Mouse (Mus musculus) kidney, postnatal 0 days (tissue): Measurements from ENCODE around the gene Vwa5b1. TPM values are rescaled to one million over a fixed set of nuclear protein-coding genes. Genes with fewer than 3 reads are reported as not detected.

Source experiments
- ATAC-seq: fragments of 200-750 bp; cut with Nextera tagmentation; replicated peaks from 2 replicates; pipeline ENCODE4 v1.8.0; 2017; ENCODE audit warnings: low read depth, moderate number of reproducible peaks, moderate TSS enrichment, moderate library complexity; ENCODE audit not compliant: low FRiP score
- DNase-seq: peaks from one replicate; pipeline ENCODE4 v3.0.0-alpha.2; 2016; ENCODE audit warnings: low spot score
- H3K27ac ChIP-seq: fragments of 300-500 bp; sonication (generic); 2 replicates; pipeline ENCODE4 v1.5.1; 2014; ENCODE audit warnings: mild to moderate bottlenecking
- H3K27me3 ChIP-seq: fragments of 300-500 bp; sonication (generic); 2 replicates; pipeline ENCODE4 v1.6.1; 2014; ENCODE audit warnings: low read length, mixed read lengths; ENCODE audit not compliant: insufficient read depth
- H3K36me3 ChIP-seq: fragments of 300-500 bp; sonication (generic); 2 replicates; pipeline ENCODE4 v1.6.1; 2014; ENCODE audit warnings: low read length, mixed read lengths; ENCODE audit not compliant: insufficient read depth
- H3K4me1 ChIP-seq: fragments of 300-500 bp; sonication (generic); replicated peaks from 2 replicates; pipeline ENCODE4 v1.6.1; 2014; ENCODE audit warnings: antibody characterized with exemption, low read length, mixed read lengths; ENCODE audit not compliant: insufficient read depth
- H3K4me2 ChIP-seq: fragments of 300-500 bp; sonication (generic); 2 replicates; pipeline ENCODE4 v1.6.1; 2014; ENCODE audit warnings: mild to moderate bottlenecking, low read length, moderate library complexity, mixed read lengths
- H3K4me3 ChIP-seq: fragments of 300-500 bp; sonication (generic); replicated peaks from 2 replicates; pipeline ENCODE4 v1.5.1; 2014; ENCODE audit warnings: low read depth, low read length
- H3K9ac ChIP-seq: fragments of 300-500 bp; sonication (generic); 2 replicates; pipeline ENCODE4 v1.6.1; 2014; ENCODE audit warnings: low read depth, low read length
- H3K9me3 ChIP-seq: fragments of 300-500 bp; sonication (generic); replicated peaks from 2 replicates; pipeline ENCODE4 v1.6.1; 2016; ENCODE audit warnings: low read length, inconsistent platforms, mixed read lengths
- CTCF ChIP-seq: IDR thresholded peaks from 2 replicates; pipeline ENCODE4 v1.5.1; 2016; ENCODE audit warnings: antibody characterized with exemption, low read depth, mild to moderate bottlenecking, moderate library complexity
- WGBS: fragments of 180-500 bp; shearing (Covaris S2); extraction: QIAGEN DNeasy Blood & Tissue Kit; methylation state at CpG from one replicate; pipeline ENCODE4 v1.1.7; 2014; 5-methylcytosine and 5-hydroxymethylcytosine counted together
- polyA plus RNA-seq: library from polyadenylated mRNA; unstranded; fragments of >200 nt; fragmentation: Nextera tagmentation; extraction: Ambion mirVana; gene quantifications from 2 replicates; pipeline ENCODE4 v1.2.1, GENCODE M21; 2015

The Vwa5b1 gene
- polyA plus RNA-seq, 1 experiment from 2014 or later = 0.11 TPM

- WGBS = 14% methylated on average over 11 of the region's 11 CpGs
- peak; percentile 80 for DNase-seq
- no peak overlapping the region for H3K4me3 ChIP-seq
- peaks cover 10% of the 10 kb centered on the region for H3K4me1 ChIP-seq
- H3K27me3 ChIP-seq = no peaks in the 10 kb centered on the region
- ATAC-seq = peak; percentile 69
- no peak overlapping the region for H3K27ac ChIP-seq
- H3K4me2 ChIP-seq = no peak overlapping the region
- H3K9me3 ChIP-seq = no peaks in the 10 kb centered on the region
- no peaks in the 10 kb centered on the region for H3K36me3 ChIP-seq
- H3K9ac ChIP-seq = no peak overlapping the region
- no peak for TF ChIP-seq CTCF
These were observed 65.8 kb downstream of the Vwa5b1 start for GRCm38 (mm10) chr4:138569928-138570327.

DNA sequence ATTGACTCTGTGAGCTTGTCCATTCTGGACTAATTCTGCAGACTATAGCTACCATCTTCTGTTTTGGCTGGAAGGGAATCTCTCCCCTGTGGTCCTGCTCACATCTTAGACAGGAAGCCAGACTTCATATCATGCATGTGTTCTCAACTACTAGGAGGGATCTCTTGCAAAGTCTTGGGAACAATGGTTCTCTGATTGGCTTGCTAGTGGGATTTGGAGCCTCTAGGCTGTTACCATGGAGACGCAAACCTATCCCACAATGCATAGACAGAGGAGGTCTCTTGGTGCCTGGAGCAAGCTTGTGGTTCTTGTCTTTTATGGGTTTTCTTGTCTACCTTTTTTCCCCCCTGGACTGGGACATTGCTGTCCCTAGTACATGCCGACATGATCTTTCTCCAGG, 67.4 kb downstream of the Vwa5b1 start:
- Histone ChIP-seq H3K4me2 (no peak overlapping the region), H3K27me3 (no peaks in the 10 kb centered on the region), H3K4me3 (no peak overlapping the region), H3K9ac (no peak overlapping the region), H3K36me3 (no peaks in the 10 kb centered on the region), H3K4me1 (peaks cover 4% of the 10 kb centered on the region; the same call in 1 of the 2 replicates), H3K9me3 (no peaks in the 10 kb centered on the region), H3K27ac (no peak overlapping the region)
- TF ChIP-seq CTCF = no peak
- DNase-seq (no peak), ATAC-seq (no peak)
- WGBS = 87% methylated on average over 2 of the region's 2 CpGs

GRCm38 (mm10) chr4:138561986-138562385, 73.7 kb downstream of the Vwa5b1 start:
- H3K27ac ChIP-seq = no peak overlapping the region
- H3K4me1 ChIP-seq = no peaks in the 10 kb centered on the region
- no peaks in the 10 kb centered on the region for H3K36me3 ChIP-seq
- peak; percentile 88 for TF ChIP-seq CTCF
- ATAC-seq (peak; percentile 77), DNase-seq (peak; percentile 89)
- H3K27me3 ChIP-seq = no peaks in the 10 kb centered on the region
- no peak overlapping the region for H3K4me3 ChIP-seq
- H3K9ac ChIP-seq = no peak overlapping the region
- no peak overlapping the region for H3K4me2 ChIP-seq
- no peaks in the 10 kb centered on the region for H3K9me3 ChIP-seq
- 6% methylated on average over 8 of the region's 8 CpGs for WGBS

- Histone ChIP-seq H3K4me2 (peak overlapping the region; percentile 53), H3K27me3 (no peaks in the 10 kb centered on the region), H3K9ac (no peak overlapping the region), H3K9me3 (no peaks in the 10 kb centered on the region), H3K36me3 (no peaks in the 10 kb centered on the region), H3K27ac (no peak overlapping the region), H3K4me3 (peak overlapping the region; percentile 3; the same call in 1 of the 2 replicates), H3K4me1 (peaks cover 12% of the 10 kb centered on the region)
- no peak for TF ChIP-seq CTCF
- WGBS = 3% methylated on average over 19 of the region's 19 CpGs
- no peak; the same call in 1 of the 2 replicates for ATAC-seq
- peak; percentile 83 for DNase-seq
These were observed 80.2 kb downstream of the Vwa5b1 start for GRCm38 (mm10) chr4:138555531-138555930.

- no peaks in the 10 kb centered on the region for H3K9me3 ChIP-seq
- DNase-seq (peak; percentile 37), ATAC-seq (no peak; the same call in 1 of the 2 replicates)
- WGBS = 4% methylated on average over 14 of the region's 14 CpGs
- no peaks in the 10 kb centered on the region for H3K27me3 ChIP-seq
- TF ChIP-seq CTCF = peak; percentile 24; the same call in 1 of the 2 replicates
- no peak overlapping the region for H3K27ac ChIP-seq
- peaks cover 12% of the 10 kb centered on the region for H3K4me1 ChIP-seq
- H3K4me2 ChIP-seq = peak overlapping the region; percentile 53
- H3K9ac ChIP-seq = no peak overlapping the region
- H3K4me3 ChIP-seq = 0 out of 2 replicates have a peak overlapping the region, but pooled peaks have one; percentile 3
- no peaks in the 10 kb centered on the region for H3K36me3 ChIP-seq
These were observed 80.8 kb downstream of the Vwa5b1 start for GRCm38 (mm10) chr4:138554934-138555333.

- WGBS = 4% methylated on average over 3 of the region's 3 CpGs
- Histone ChIP-seq H3K27ac (no peak overlapping the region), H3K4me1 (peaks cover 12% of the 10 kb centered on the region), H3K27me3 (no peaks in the 10 kb centered on the region), H3K36me3 (no peaks in the 10 kb centered on the region), H3K4me3 (no peak overlapping the region), H3K4me2 (no peak overlapping the region), H3K9me3 (no peaks in the 10 kb centered on the region), H3K9ac (no peak overlapping the region)
- DNase-seq (no peak), ATAC-seq (no peak)
- no peak for TF ChIP-seq CTCF
These were observed 81.4 kb downstream of the Vwa5b1 start for GRCm38 (mm10) chr4:138554302-138554701.

DNA sequence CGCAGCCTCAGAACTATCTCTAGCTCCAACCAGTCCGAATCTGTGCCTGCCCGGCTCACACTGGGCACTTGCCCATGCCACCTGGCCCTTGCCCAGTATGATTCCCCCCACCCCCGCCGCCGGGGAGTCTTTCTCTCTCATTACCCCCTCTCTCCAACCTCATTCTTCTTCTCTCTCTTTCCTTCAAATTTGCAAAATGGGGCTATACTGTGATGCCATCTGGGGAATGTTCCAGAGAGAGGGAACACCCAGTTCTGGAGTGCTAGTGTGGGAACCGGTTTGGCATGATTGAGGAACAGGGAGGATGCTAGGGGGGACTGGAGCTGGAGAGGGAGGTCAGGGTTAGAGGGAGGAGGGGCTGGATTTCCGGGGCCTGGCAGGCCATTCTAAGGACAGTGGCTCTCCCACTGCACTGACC, 82.2 kb downstream of the Vwa5b1 start:
- DNase-seq (no peak), ATAC-seq (no peak)

More for the DNA sequence above, 82.2 kb downstream of the Vwa5b1 start:
- Histone ChIP-seq H3K4me2 (no peak overlapping the region), H3K36me3 (no peaks in the 10 kb centered on the region), H3K9me3 (no peaks in the 10 kb centered on the region), H3K9ac (no peak overlapping the region), H3K4me3 (no peak overlapping the region), H3K27ac (no peak overlapping the region), H3K27me3 (no peaks in the 10 kb centered on the region), H3K4me1 (peaks cover 12% of the 10 kb centered on the region)
- TF ChIP-seq CTCF = no peak
- 64% methylated on average over 8 of the region's 8 CpGs for WGBS
